Mouse (Mus musculus): ENCODE results near the gene Adss.
A peak's percentile ranks its signal among the peaks of the same experiment; 100 is the strongest.

- TF ChIP-seq POLR2A (IDR thresholded peaks at IDR 0.05; ENCODE audit: control insufficient read depth in 1 of 2, insufficient read depth in 1 of 2, low read depth in 1 of 2, low read length in 2 of 2, poor library complexity in 1 of 2), result no peak
- no peak for TF ChIP-seq TBP (IDR thresholded peaks at IDR 0.05; ENCODE audit: low read depth, low read length)
- TF ChIP-seq CTCF (IDR thresholded peaks at IDR 0.05 in 2 of 3, conservative IDR thresholded peaks at IDR 0.05 in 1 of 3; ENCODE audit: control insufficient read depth in 1 of 3, insufficient read depth in 1 of 3, low read depth in 2 of 3, low read length in 3 of 3, poor library complexity in 1 of 3, severe bottlenecking in 1 of 3), result no peak
- TF ChIP-seq E2F4 (IDR thresholded peaks at IDR 0.05; ENCODE audit: borderline replicate concordance, low read depth, low read length), result no peak
- TF ChIP-seq MAFK (IDR thresholded peaks at IDR 0.05; ENCODE audit: borderline replicate concordance, low read depth, low read length), result no peak
- no peak for TF ChIP-seq ZC3H11A (IDR thresholded peaks at IDR 0.05; ENCODE audit: low read depth, low read length)
- TF ChIP-seq MXI1 (IDR thresholded peaks at IDR 0.05; ENCODE audit: low read depth, low read length), result peak; percentile 96
- TF ChIP-seq ZMIZ1 (IDR thresholded peaks at IDR 0.05; ENCODE audit: low read depth, low read length), result no peak
- TF ChIP-seq NELFE (IDR thresholded peaks at IDR 0.05; ENCODE audit: low read depth, low read length), result no peak
- TF ChIP-seq CHD1 (IDR thresholded peaks at IDR 0.05; ENCODE audit: low read depth, low read length), result no peak; the same call in 1 of the 2 replicates
Measured at GRCm38 (mm10) chr1:177795421-177796192, 704 bp downstream of the Adss start.

Data from MEL (cell line).